Mouse (Mus musculus) liver, postnatal 0 days (tissue): ENCODE results near the gene Adtrp. TPM values are rescaled to one million over a fixed set of nuclear protein-coding genes. Genes with fewer than 3 reads are reported as not detected.

Experiments
- ATAC-seq: fragments of 200-750 bp; cut with Nextera tagmentation; 2 replicates; pipeline ENCODE4 v1.8.0; 2017; ENCODE audit warnings: mild to moderate bottlenecking, moderate library complexity
- DNase-seq: peaks from one replicate; pipeline ENCODE4 v3.0.0-alpha.2; 2016
- H3K27ac ChIP-seq: fragments of 300-500 bp; sonication (generic); 2 replicates; pipeline ENCODE4 v1.5.1; 2014; ENCODE audit warnings: antibody characterized with exemption, moderate library complexity, mild to moderate bottlenecking, low read depth
- H3K27me3 ChIP-seq: fragments of 300-500 bp; sonication (generic); 2 replicates; pipeline ENCODE4 v1.6.1; 2014; ENCODE audit warnings: low read length, control low read depth, mixed read lengths; ENCODE audit not compliant: insufficient read depth
- H3K36me3 ChIP-seq: fragments of 300-500 bp; sonication (generic); replicated peaks from 2 replicates; pipeline ENCODE4 v1.6.1; 2014; ENCODE audit warnings: mild to moderate bottlenecking, control low read depth, low read length, moderate library complexity, mixed read lengths; ENCODE audit not compliant: insufficient read depth
- H3K4me1 ChIP-seq: fragments of 300-500 bp; sonication (generic); 2 replicates; pipeline ENCODE4 v1.6.1; 2014; ENCODE audit warnings: antibody characterized with exemption, mild to moderate bottlenecking, control low read depth; ENCODE audit not compliant: insufficient read depth
- H3K4me2 ChIP-seq: fragments of 300-500 bp; sonication (generic); 2 replicates; pipeline ENCODE4 v1.6.1; 2014; ENCODE audit warnings: low read depth, mild to moderate bottlenecking, low read length, moderate library complexity, mixed read lengths
- H3K4me3 ChIP-seq: fragments of 300-500 bp; sonication (generic); 2 replicates; pipeline ENCODE4 v1.5.1; 2014; ENCODE audit warnings: low read depth, low read length
- H3K9ac ChIP-seq: fragments of 300-500 bp; sonication (generic); replicated peaks from 2 replicates; pipeline ENCODE4 v1.6.1; 2014; ENCODE audit warnings: mild to moderate bottlenecking, moderate library complexity
- H3K9me3 ChIP-seq: fragments of 300-500 bp; sonication (generic); 2 replicates; pipeline ENCODE4 v1.6.1; 2016; ENCODE audit warnings: mild to moderate bottlenecking, control low read depth, low read length, mixed read lengths
- CTCF ChIP-seq: sonication (generic); IDR thresholded peaks from 2 replicates; pipeline ENCODE4 v1.5.1; 2016; ENCODE audit warnings: antibody characterized with exemption, low read depth
- EP300 ChIP-seq: IDR thresholded peaks from 2 replicates; pipeline ENCODE4 v1.6.1; 2016; ENCODE audit warnings: antibody characterized with exemption, low read depth, mild to moderate bottlenecking
- WGBS: fragments of 180-500 bp; shearing (Covaris S2); extraction: QIAGEN DNeasy Blood & Tissue Kit; methylation state at CpG from one replicate; pipeline ENCODE4 v1.1.7; 2014; ENCODE audit not compliant: insufficient replicate concordance; 5-methylcytosine and 5-hydroxymethylcytosine counted together
- polyA plus RNA-seq: library from polyadenylated mRNA; unstranded; fragments of >200 nt; fragmentation: Nextera tagmentation; extraction: Ambion mirVana; gene quantifications from 2 replicates; pipeline ENCODE4 v1.2.1, GENCODE M21; 2015

Gene Adtrp
- polyA plus RNA-seq, 1 experiment from 2014 or later: 94.2 TPM

DNA sequence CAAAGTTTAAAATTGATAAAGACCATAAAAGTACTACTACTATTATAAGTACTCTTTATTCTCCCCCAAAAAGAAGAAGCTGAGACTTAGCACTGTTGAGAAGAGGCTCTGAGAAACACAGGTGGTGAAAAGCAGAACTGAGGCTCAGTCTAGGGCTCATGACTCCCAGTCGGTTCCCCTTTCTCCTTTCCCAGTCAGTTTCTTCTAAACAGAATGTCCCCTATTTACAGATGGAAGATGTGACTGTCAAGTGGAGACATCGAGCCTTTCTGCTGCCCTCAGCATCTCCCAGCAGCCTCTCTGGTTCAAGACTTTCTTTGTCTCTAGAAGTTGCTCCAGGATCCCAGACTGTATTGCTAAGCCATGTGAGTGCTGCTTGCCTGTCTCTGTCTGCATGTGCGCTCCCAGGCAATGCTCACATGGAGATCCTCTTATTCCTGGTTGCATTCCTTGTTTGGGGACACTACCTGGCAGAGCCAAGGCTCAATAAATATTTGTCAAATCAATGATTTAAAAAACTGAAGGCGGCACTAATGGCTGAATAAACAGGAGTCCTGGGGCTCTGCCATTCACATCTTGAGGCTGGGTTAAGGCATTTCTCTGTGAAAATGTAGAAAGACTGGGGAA, 36.3 kb upstream of the Adtrp start:
- TF ChIP-seq CTCF (no peak), EP300 (no peak)
- no peaks in the 10 kb centered on the region for H3K36me3 ChIP-seq
- peak; percentile 67 for ATAC-seq
- no peak overlapping the region for H3K4me2 ChIP-seq
- H3K27ac ChIP-seq: no peak overlapping the region
- H3K27me3 ChIP-seq: no peaks in the 10 kb centered on the region
- 24% methylated on average over 4 of the region's 4 CpGs for WGBS
- no peaks in the 10 kb centered on the region for H3K9me3 ChIP-seq
- DNase-seq: peak; percentile 22
- no peak overlapping the region for H3K4me3 ChIP-seq
- H3K4me1 ChIP-seq: peaks cover 11% of the 10 kb centered on the region; the same call in 1 of the 2 replicates
- no peak overlapping the region for H3K9ac ChIP-seq

GRCm38 (mm10) chr13:41881201-41881600, 33.7 kb upstream of the Adtrp start:
- Histone ChIP-seq H3K9ac (no peak overlapping the region), H3K4me3 (no peak overlapping the region), H3K9me3 (no peaks in the 10 kb centered on the region), H3K27ac (no peak overlapping the region), H3K36me3 (no peaks in the 10 kb centered on the region), H3K4me1 (peaks cover 11% of the 10 kb centered on the region; the same call in 1 of the 2 replicates), H3K27me3 (no peaks in the 10 kb centered on the region), H3K4me2 (no peak overlapping the region)
- 69% methylated on average over 2 of the region's 2 CpGs for WGBS
- TF ChIP-seq EP300 (no peak), CTCF (no peak)
- no peak for ATAC-seq
- no peak for DNase-seq

DNA sequence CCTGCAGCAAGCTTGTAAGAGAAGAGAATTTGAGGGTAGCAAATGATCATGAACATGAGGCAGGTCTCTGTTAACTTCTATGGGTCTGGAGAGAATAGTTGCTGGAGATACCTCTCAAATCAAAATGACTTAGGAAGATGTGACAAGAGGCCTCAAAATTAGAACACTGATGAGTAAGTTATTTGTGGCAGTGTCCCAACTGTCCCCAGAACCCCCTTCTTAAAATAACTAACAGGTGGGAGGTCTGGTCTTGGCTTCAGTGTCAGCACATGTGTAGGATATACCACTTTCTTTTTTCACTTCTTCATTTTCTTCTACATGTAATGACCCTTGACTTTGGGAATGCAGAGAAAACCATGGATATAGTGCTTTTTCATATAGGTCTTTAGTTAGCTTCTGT, 33.0 kb upstream of the Adtrp start:
- H3K4me3 ChIP-seq: no peak overlapping the region
- no peaks in the 10 kb centered on the region for H3K27me3 ChIP-seq
- DNase-seq (no peak), ATAC-seq (no peak)
- peaks cover 11% of the 10 kb centered on the region; the same call in 1 of the 2 replicates for H3K4me1 ChIP-seq
- H3K27ac ChIP-seq: peak overlapping the region; percentile 39; the same call in 1 of the 2 replicates
- no peaks in the 10 kb centered on the region for H3K36me3 ChIP-seq
- H3K4me2 ChIP-seq: no peak overlapping the region
- no peaks in the 10 kb centered on the region for H3K9me3 ChIP-seq
- no peak overlapping the region for H3K9ac ChIP-seq
- TF ChIP-seq EP300 (no peak), CTCF (no peak)

- no peaks in the 10 kb centered on the region for H3K9me3 ChIP-seq
- no peak overlapping the region for H3K4me3 ChIP-seq
- no peaks in the 10 kb centered on the region for H3K36me3 ChIP-seq
- no peak overlapping the region for H3K4me2 ChIP-seq
- H3K27me3 ChIP-seq: no peaks in the 10 kb centered on the region
- DNase-seq (no peak), ATAC-seq (no peak)
- no peak overlapping the region for H3K9ac ChIP-seq
- no peaks in the 10 kb centered on the region for H3K4me1 ChIP-seq
- no peak overlapping the region for H3K27ac ChIP-seq
- WGBS: 70% methylated on average over 7 of the region's 7 CpGs
- no peak for TF ChIP-seq EP300
- no peak for TF ChIP-seq CTCF
Measured at GRCm38 (mm10) chr13:41872686-41873085, 25.2 kb upstream of the Adtrp start.

GRCm38 (mm10) chr13:41872161-41872562, 24.7 kb upstream of the Adtrp start:
- no peak overlapping the region for H3K4me3 ChIP-seq
- no peaks in the 10 kb centered on the region for H3K27me3 ChIP-seq
- H3K36me3 ChIP-seq: no peaks in the 10 kb centered on the region
- TF ChIP-seq EP300 (no peak), CTCF (no peak)
- no peaks in the 10 kb centered on the region for H3K9me3 ChIP-seq
- H3K9ac ChIP-seq: no peak overlapping the region
- no peak overlapping the region for H3K27ac ChIP-seq
- no peaks in the 10 kb centered on the region for H3K4me1 ChIP-seq
- ATAC-seq (no peak), DNase-seq (no peak)
- H3K4me2 ChIP-seq: no peak overlapping the region
- 53% methylated on average over 8 of the region's 8 CpGs for WGBS

- H3K4me2 ChIP-seq: no peak overlapping the region
- H3K4me3 ChIP-seq: no peak overlapping the region
- WGBS: 81% methylated on average over 2 of the region's 2 CpGs
- no peak overlapping the region for H3K9ac ChIP-seq
- H3K4me1 ChIP-seq: peaks cover 6% of the 10 kb centered on the region
- no peaks in the 10 kb centered on the region for H3K36me3 ChIP-seq
- H3K27ac ChIP-seq: no peak overlapping the region
- TF ChIP-seq EP300 (no peak), CTCF (no peak)
- H3K9me3 ChIP-seq: no peaks in the 10 kb centered on the region
- no peaks in the 10 kb centered on the region for H3K27me3 ChIP-seq
- DNase-seq: no peak
- no peak for ATAC-seq
Measured at GRCm38 (mm10) chr13:41867533-41867932, 20.0 kb upstream of the Adtrp start.
